Mouse (Mus musculus) kidney, postnatal 0 days (tissue): ENCODE measurements at regions not wholly inside any gene's neighbourhood (a gene's known extent, or its start where the extent isn't known, plus 50 kb on each side); places are given as distances from the start of the nearest gene placed in this dataset.

Experiments used
- ATAC-seq: fragments of 200-750 bp; cut with Nextera tagmentation; replicated peaks from 2 replicates; pipeline ENCODE4 v1.8.0; 2017; ENCODE audit warnings: low read depth, moderate number of reproducible peaks, moderate TSS enrichment, moderate library complexity; ENCODE audit not compliant: low FRiP score
- DNase-seq: peaks from one replicate; pipeline ENCODE4 v3.0.0-alpha.2; 2016; ENCODE audit warnings: low spot score
- H3K27ac ChIP-seq: fragments of 300-500 bp; sonication (generic); 2 replicates; pipeline ENCODE4 v1.5.1; 2014; ENCODE audit warnings: mild to moderate bottlenecking
- H3K27me3 ChIP-seq: fragments of 300-500 bp; sonication (generic); 2 replicates; pipeline ENCODE4 v1.6.1; 2014; ENCODE audit warnings: low read length, mixed read lengths; ENCODE audit not compliant: insufficient read depth
- H3K36me3 ChIP-seq: fragments of 300-500 bp; sonication (generic); 2 replicates; pipeline ENCODE4 v1.6.1; 2014; ENCODE audit warnings: low read length, mixed read lengths; ENCODE audit not compliant: insufficient read depth
- H3K4me1 ChIP-seq: fragments of 300-500 bp; sonication (generic); replicated peaks from 2 replicates; pipeline ENCODE4 v1.6.1; 2014; ENCODE audit warnings: antibody characterized with exemption, low read length, mixed read lengths; ENCODE audit not compliant: insufficient read depth
- H3K4me2 ChIP-seq: fragments of 300-500 bp; sonication (generic); 2 replicates; pipeline ENCODE4 v1.6.1; 2014; ENCODE audit warnings: mild to moderate bottlenecking, low read length, moderate library complexity, mixed read lengths
- H3K4me3 ChIP-seq: fragments of 300-500 bp; sonication (generic); replicated peaks from 2 replicates; pipeline ENCODE4 v1.5.1; 2014; ENCODE audit warnings: low read depth, low read length
- H3K9ac ChIP-seq: fragments of 300-500 bp; sonication (generic); 2 replicates; pipeline ENCODE4 v1.6.1; 2014; ENCODE audit warnings: low read depth, low read length
- H3K9me3 ChIP-seq: fragments of 300-500 bp; sonication (generic); replicated peaks from 2 replicates; pipeline ENCODE4 v1.6.1; 2016; ENCODE audit warnings: low read length, inconsistent platforms, mixed read lengths
- CTCF ChIP-seq: IDR thresholded peaks from 2 replicates; pipeline ENCODE4 v1.5.1; 2016; ENCODE audit warnings: antibody characterized with exemption, low read depth, mild to moderate bottlenecking, moderate library complexity
- WGBS: fragments of 180-500 bp; shearing (Covaris S2); extraction: QIAGEN DNeasy Blood & Tissue Kit; methylation state at CpG from one replicate; pipeline ENCODE4 v1.1.7; 2014; 5-methylcytosine and 5-hydroxymethylcytosine counted together

GRCm38 (mm10) chr5:111843622-111844239 lies 110.0 kb downstream of the Gm26897 start:
- Histone ChIP-seq H3K36me3 (no peaks in the 10 kb centered on the region), H3K9ac (no peak overlapping the region), H3K27me3 (0 out of 2 replicates have a peak, but pooled peaks cover 4% of the 10 kb centered on the region), H3K4me2 (no peak overlapping the region), H3K4me1 (no peaks in the 10 kb centered on the region), H3K9me3 (no peaks in the 10 kb centered on the region), H3K4me3 (no peak overlapping the region), H3K27ac (no peak overlapping the region)
- ATAC-seq, result no peak
- 52% methylated on average over 16 of the region's 17 CpGs for WGBS
- no peak for DNase-seq
- no peak for TF ChIP-seq CTCF

GRCm38 (mm10) chr5:111844528-111844927 lies 110.8 kb downstream of the Gm26897 start:
- Histone ChIP-seq H3K27ac (no peak overlapping the region), H3K9ac (no peak overlapping the region), H3K4me3 (no peak overlapping the region), H3K4me1 (no peaks in the 10 kb centered on the region), H3K36me3 (no peaks in the 10 kb centered on the region), H3K27me3 (0 out of 2 replicates have a peak, but pooled peaks cover 4% of the 10 kb centered on the region), H3K9me3 (no peaks in the 10 kb centered on the region), H3K4me2 (no peak overlapping the region)
- no peak for TF ChIP-seq CTCF
- no peak for DNase-seq
- 56% methylated on average over 3 of the region's 3 CpGs for WGBS
- ATAC-seq, result no peak

- H3K36me3 ChIP-seq, result no peaks in the 10 kb centered on the region
- no peak overlapping the region for H3K4me2 ChIP-seq
- no peaks in the 10 kb centered on the region for H3K4me1 ChIP-seq
- H3K9me3 ChIP-seq, result no peaks in the 10 kb centered on the region
- no peak overlapping the region for H3K9ac ChIP-seq
- WGBS, result 82% methylated on average over 9 of the region's 10 CpGs
- no peak overlapping the region for H3K4me3 ChIP-seq
- H3K27me3 ChIP-seq, result 0 out of 2 replicates have a peak, but pooled peaks cover 4% of the 10 kb centered on the region
- peak; percentile 29; the same call in 1 of the 2 replicates for TF ChIP-seq CTCF
- ATAC-seq (no peak), DNase-seq (no peak)
- no peak overlapping the region for H3K27ac ChIP-seq
Measured at GRCm38 (mm10) chr5:111848917-111849316, 115.2 kb downstream of the Gm26897 start.

- H3K27ac ChIP-seq, result no peak overlapping the region
- no peak overlapping the region for H3K4me3 ChIP-seq
- ATAC-seq, result no peak
- H3K4me2 ChIP-seq, result no peak overlapping the region
- 32% methylated on average over 6 of the region's 6 CpGs for WGBS
- H3K9me3 ChIP-seq, result no peaks in the 10 kb centered on the region
- TF ChIP-seq CTCF, result no peak
- H3K27me3 ChIP-seq, result no peaks in the 10 kb centered on the region
- H3K36me3 ChIP-seq, result no peaks in the 10 kb centered on the region
- DNase-seq, result no peak
- H3K4me1 ChIP-seq, result no peaks in the 10 kb centered on the region
- H3K9ac ChIP-seq, result no peak overlapping the region
Measured at GRCm38 (mm10) chr5:111852682-111853081, 119.0 kb downstream of the Gm26897 start.

GRCm38 (mm10) chr5:111855366-111855765 lies 121.6 kb downstream of the Gm26897 start:
- no peak overlapping the region for H3K4me2 ChIP-seq
- no peak overlapping the region for H3K4me3 ChIP-seq
- H3K27ac ChIP-seq, result no peak overlapping the region
- ATAC-seq, result no peak
- DNase-seq, result no peak
- no peak overlapping the region for H3K9ac ChIP-seq
- no peak for TF ChIP-seq CTCF
- no peaks in the 10 kb centered on the region for H3K27me3 ChIP-seq
- 60% methylated on average over 2 of the region's 2 CpGs for WGBS
- no peaks in the 10 kb centered on the region for H3K36me3 ChIP-seq
- no peaks in the 10 kb centered on the region for H3K9me3 ChIP-seq
- no peaks in the 10 kb centered on the region for H3K4me1 ChIP-seq

GRCm38 (mm10) chr5:111857200-111857599 lies 123.5 kb downstream of the Gm26897 start:
- Histone ChIP-seq H3K4me3 (no peak overlapping the region), H3K27ac (no peak overlapping the region), H3K9me3 (no peaks in the 10 kb centered on the region), H3K27me3 (no peaks in the 10 kb centered on the region), H3K4me2 (no peak overlapping the region), H3K9ac (no peak overlapping the region), H3K36me3 (no peaks in the 10 kb centered on the region), H3K4me1 (no peaks in the 10 kb centered on the region)
- TF ChIP-seq CTCF, result no peak
- ATAC-seq (no peak), DNase-seq (no peak)
- 88% methylated on average over 7 of the region's 7 CpGs for WGBS

GRCm38 (mm10) chr5:111860436-111860835 lies 126.7 kb downstream of the Gm26897 start:
- H3K27me3 ChIP-seq, result no peaks in the 10 kb centered on the region
- ATAC-seq, result no peak
- WGBS, result 100% methylated on average over 1 of the region's 1 CpGs

More at GRCm38 (mm10) chr5:111860436-111860835, 126.7 kb downstream of the Gm26897 start:
- Histone ChIP-seq H3K27ac (no peak overlapping the region), H3K9me3 (no peaks in the 10 kb centered on the region), H3K4me1 (no peaks in the 10 kb centered on the region), H3K9ac (no peak overlapping the region), H3K4me3 (no peak overlapping the region), H3K4me2 (no peak overlapping the region), H3K36me3 (no peaks in the 10 kb centered on the region)
- no peak for TF ChIP-seq CTCF
- no peak for DNase-seq
